Mouse (Mus musculus): ENCODE measurements around the gene Rgs8. TPM values are rescaled to one million over a fixed set of nuclear protein-coding genes. Genes with fewer than 3 reads are reported as not detected.
A peak's percentile ranks its signal among the peaks of the same experiment; 100 is the strongest.

The Rgs8 gene
- polyA plus RNA-seq, 1 experiment, result 0.21 TPM

GRCm38 (mm10) chr1:153702166-153702852 lies 49.5 kb downstream of the Rgs8 start:
- WGBS, result 71% methylated on average over 8 of the region's 8 CpGs
- no peak for DNase-seq (ENCODE audit: low read depth, low spot score)

GRCm38 (mm10) chr1:153702853-153703410 lies 50.1 kb downstream of the Rgs8 start:
- 80% methylated on average over 8 of the region's 8 CpGs for WGBS

DNA sequence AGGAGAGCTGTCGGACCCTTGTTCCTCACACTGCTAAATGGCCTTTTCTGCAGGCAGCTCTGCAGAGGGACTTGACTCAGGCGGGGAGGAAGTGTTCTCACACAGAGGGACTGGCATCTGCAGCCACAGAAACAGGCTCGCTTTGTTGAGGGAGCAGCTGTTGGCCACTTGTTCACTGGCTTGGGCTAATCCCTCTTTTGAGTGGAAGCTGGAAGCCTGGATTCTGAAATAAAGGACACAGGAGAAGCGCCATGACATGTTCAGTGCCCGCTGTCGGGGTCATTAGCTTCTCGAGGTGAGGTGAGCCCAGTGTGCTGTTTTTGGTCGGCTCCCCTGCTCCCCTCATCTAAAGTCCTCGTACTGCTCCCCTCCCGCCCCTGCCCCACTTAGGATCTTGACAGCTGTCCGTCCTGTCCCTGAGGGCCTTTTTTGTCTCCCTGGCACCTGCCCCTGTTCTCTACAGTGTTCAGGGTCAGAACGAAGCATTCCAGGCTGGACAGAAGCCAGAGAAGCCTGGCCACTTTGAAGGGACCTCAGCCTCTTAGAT lies 50.7 kb downstream of the Rgs8 start:
- DNase-seq (ENCODE audit: low read depth, low spot score), result no peak
- WGBS, result 41% methylated on average over 12 of the region's 12 CpGs

More at GRCm38 (mm10) chr1:153702853-153703410, 50.1 kb downstream of the Rgs8 start:
- DNase-seq (ENCODE audit: low read depth, low spot score), result no peak

DNA sequence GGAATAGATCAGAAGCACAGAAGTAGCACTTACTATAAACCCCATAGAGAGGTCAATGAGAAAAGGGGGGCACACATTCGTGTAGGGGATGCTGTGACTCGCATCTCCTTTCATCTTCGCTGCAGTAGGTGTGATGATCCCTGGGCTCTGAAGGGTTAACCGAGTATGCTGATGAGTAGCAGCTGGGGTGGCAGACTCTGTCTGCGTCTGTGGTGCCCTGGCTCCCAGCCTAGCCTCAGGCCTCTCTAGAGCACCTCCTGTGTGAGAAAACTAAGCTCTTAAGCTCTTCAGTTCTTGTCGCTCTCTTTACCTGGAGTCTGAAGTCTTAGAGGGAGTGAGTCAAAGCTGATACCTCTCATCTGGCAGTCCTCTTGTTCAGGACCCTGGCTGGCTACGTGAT lies 51.3 kb downstream of the Rgs8 start:
- DNase-seq (ENCODE audit: low read depth, low spot score), result no peak
- WGBS, result 57% methylated on average over 7 of the region's 7 CpGs

DNA sequence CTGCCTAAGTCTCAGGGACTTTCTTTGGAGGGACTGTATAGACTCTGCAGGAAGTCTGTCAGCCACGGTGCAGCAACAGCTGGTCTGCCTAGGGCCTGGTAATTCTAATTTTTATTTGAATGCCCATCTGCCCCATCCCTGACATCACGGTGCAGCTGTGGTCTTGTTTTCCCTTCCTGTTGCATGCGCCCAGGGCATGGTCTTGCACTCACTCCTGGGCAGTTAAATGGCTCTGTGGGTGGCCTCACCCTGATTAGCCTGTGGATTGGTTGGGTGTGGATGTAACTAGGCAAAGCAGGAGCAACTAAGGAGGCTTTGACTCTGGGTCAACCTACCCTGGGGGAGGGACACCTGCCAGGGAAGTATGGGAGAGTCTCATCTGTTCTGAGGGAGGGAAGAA lies 52.2 kb downstream of the Rgs8 start:
- WGBS, result 52% methylated on average over 3 of the region's 3 CpGs
- DNase-seq (ENCODE audit: low read depth, low spot score), result peak; percentile 32

DNA sequence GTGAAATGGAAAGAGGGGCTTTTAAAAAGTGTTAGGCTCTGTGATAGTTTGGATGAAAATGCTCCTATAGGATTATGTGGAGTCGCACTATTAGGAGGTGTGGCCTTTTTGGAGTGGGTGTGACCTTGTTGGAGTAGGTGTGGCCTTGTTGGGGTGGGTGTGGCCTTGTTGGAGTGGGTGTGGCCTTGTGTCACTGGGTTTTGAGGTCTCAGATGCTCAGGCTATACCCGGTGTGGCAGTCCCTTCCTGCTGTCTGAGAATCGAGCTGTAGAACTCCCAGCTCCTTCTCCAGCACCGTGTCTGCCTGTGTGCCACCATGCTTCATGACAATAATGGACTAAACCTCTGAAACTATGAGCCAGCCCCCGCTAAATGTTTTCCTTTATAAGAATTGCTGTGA lies 55.8 kb downstream of the Rgs8 start:
- DNase-seq (ENCODE audit: low read depth, low spot score), result no peak
- WGBS, result 85% methylated on average over 5 of the region's 5 CpGs

DNA sequence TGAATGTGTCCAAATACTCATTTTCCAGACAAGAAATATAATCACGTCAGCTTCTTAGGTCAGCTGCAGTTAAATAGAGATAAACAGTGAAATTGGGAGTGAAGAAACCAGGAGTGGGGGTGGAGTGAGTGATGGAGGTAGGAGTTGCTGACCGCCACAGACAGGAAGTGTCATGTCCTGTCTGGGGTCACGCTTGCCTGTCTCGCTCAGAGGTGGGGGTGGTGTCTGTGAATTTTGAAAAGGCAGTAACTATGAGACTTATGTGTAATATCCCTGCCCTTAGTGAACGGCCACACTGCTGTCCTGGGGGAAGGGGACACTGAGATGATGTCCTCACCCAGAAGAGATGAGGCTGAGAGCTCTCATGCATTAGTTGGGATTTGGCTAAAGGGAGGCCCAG lies 56.6 kb downstream of the Rgs8 start:
- WGBS, result 74% methylated on average over 5 of the region's 5 CpGs
- DNase-seq (ENCODE audit: low read depth, low spot score), result no peak

- DNase-seq (ENCODE audit: low read depth, low spot score), result no peak
- 70% methylated on average over 3 of the region's 3 CpGs for WGBS
Observed at GRCm38 (mm10) chr1:153711544-153712262, 58.9 kb downstream of the Rgs8 start.

DNA sequence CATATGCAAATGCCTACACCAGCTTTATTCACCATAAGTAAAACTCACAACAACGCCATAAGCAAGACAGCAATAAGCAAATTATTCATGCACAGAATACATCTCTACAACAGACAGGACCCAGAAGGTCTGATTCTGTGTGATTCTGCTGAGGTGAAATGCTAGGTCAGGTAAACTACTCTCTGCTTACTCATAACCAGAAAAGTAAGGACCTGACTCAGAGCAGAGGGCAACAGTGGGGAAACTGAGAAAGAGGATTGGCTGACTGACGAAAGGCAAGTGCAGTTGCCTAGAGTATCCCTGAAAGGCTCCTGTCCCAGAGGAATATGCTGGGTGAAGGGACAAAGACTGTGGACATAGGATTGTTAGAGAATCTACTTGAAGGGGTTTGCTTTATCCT lies 59.8 kb downstream of the Rgs8 start:
- 97% methylated on average over 2 of the region's 2 CpGs for WGBS
- DNase-seq (ENCODE audit: low read depth, low spot score), result no peak

DNA sequence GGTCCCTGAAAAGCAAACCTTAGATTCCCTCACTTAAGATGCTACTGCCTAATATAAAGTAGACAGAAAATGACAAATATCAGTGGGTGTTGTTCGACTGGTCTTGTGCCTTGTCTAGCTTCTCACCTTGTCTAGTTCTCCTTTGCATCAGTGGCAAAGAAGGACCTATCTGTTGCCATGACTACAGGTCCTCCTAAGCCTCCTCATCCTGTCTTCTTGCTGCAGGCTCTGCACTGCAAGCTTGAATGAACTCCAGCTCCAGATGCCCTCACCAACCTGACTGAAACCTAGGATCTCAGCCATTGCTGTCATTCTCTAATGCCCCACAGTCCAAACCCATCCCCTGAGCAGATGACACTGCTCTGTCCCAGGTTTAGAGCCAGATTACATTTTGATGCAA lies 65.2 kb downstream of the Rgs8 start:
- 74% methylated on average over 1 of the region's 1 CpGs for WGBS
- DNase-seq (ENCODE audit: low read depth, low spot score), result no peak

GRCm38 (mm10) chr1:153720935-153721334 lies 68.1 kb downstream of the Rgs8 start:
- DNase-seq (ENCODE audit: low read depth, low spot score), result no peak
- 41% methylated on average over 7 of the region's 7 CpGs for WGBS

GRCm38 (mm10) chr1:153721565-153722310 lies 68.9 kb downstream of the Rgs8 start:
- DNase-seq (ENCODE audit: low read depth, low spot score), result no peak
- WGBS, result 81% methylated on average over 9 of the region's 9 CpGs

GRCm38 (mm10) chr1:153723426-153723825 lies 70.6 kb downstream of the Rgs8 start:
- DNase-seq (ENCODE audit: low read depth, low spot score), result no peak
- 65% methylated on average over 9 of the region's 9 CpGs for WGBS

DNA sequence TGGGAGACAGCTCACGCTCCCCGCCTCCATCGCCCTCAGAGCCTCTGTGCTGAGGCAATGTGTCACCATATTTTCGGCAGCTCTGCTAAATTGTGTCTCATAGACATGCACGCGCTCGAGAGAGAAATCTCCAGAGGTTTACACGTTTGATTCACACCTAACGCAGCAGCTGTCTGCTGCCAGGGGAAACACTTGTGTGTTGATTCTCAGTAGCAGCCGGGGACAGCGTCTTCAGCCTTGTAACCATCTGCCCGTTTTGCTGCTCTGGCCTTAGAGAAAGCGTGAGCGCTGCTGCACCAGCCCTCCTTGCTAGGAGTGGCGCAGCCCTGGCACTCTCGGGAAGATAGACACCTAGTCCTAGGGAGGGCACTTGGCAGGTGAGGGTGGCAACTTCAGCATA lies 73.8 kb downstream of the Rgs8 start:
- WGBS, result 86% methylated on average over 16 of the region's 16 CpGs

DNA sequence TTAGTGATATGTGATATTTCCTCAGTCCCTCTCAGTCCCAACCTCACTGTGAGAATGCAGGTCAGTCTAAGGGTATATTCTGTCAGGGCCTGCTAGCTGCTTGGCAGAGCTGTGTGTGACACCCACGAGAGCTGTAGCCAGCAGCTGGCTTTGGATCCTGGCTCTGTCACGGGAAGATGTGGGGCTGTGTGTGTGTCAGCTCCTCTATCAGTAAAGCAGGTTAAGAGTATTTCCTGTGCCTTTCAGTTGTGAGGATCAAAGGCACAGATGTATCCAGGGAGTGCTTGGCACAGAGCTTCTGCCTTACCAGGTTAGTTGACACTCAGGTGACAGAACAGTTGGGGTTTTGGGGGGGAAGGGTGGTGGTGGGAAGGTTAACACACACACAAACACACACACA lies 77.0 kb downstream of the Rgs8 start:
- DNase-seq (ENCODE audit: low read depth, low spot score), result no peak
- 72% methylated on average over 2 of the region's 2 CpGs for WGBS

More for the DNA sequence above, 73.8 kb downstream of the Rgs8 start:
- no peak for DNase-seq (ENCODE audit: low read depth, low spot score)

DNA sequence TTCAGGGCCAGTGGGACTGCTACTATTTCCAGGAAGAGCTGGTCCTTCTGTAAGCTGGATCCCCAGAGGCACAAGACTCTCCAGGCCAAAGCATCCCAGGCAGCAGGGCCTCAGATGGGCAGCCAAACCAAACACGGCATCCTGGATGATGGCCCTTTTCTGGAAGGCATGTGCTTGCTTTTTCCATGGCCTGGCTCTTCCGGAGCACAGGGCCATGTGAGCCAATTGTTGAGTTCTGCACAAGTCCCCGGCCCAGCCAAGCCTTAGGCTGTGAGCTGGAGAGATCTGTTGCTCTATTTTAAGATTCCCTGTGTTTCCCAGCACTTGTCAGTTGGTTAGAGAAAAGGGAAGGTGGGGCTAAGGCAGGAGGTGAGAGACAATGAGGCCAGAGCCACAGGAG lies 77.8 kb downstream of the Rgs8 start:
- 56% methylated on average over 3 of the region's 3 CpGs for WGBS

GRCm38 (mm10) chr1:153733181-153733580 lies 80.4 kb downstream of the Rgs8 start:
- no peak for DNase-seq (ENCODE audit: low read depth, low spot score)
- 51% methylated on average over 9 of the region's 9 CpGs for whole genome bisulfite sequencing

More for the DNA sequence above, 77.8 kb downstream of the Rgs8 start:
- no peak for DNase-seq (ENCODE audit: low read depth, low spot score)

GRCm38 (mm10) chr1:153734866-153735265 lies 82.0 kb downstream of the Rgs8 start:
- no peak for DNase-seq (ENCODE audit: low read depth, low spot score)
- 69% methylated on average over 4 of the region's 4 CpGs for WGBS

DNA sequence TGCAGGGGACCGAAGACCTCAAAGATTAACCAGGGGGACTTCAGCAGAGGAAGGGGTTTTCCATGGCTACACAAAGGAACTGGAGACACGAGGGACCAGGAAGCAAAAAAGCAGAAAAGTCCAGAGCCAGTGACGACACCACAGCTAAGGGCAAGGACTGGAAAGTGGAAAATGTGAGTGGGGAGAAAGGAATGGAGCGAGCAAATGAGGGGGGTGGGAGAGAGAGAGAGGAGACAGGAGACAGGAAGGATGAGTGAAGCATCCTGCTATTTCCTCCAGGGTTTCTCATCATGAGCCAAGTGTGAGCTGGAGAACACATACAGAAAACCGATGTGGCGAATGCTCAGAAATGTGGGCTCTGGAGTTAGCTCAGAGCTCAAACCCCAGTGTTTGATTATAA lies 83.3 kb downstream of the Rgs8 start:
- WGBS, result 56% methylated on average over 6 of the region's 6 CpGs
- DNase-seq (ENCODE audit: low read depth, low spot score), result no peak
